ENCODE assay signal across 9 mouse cellular contexts in the genomic region with DNA sequence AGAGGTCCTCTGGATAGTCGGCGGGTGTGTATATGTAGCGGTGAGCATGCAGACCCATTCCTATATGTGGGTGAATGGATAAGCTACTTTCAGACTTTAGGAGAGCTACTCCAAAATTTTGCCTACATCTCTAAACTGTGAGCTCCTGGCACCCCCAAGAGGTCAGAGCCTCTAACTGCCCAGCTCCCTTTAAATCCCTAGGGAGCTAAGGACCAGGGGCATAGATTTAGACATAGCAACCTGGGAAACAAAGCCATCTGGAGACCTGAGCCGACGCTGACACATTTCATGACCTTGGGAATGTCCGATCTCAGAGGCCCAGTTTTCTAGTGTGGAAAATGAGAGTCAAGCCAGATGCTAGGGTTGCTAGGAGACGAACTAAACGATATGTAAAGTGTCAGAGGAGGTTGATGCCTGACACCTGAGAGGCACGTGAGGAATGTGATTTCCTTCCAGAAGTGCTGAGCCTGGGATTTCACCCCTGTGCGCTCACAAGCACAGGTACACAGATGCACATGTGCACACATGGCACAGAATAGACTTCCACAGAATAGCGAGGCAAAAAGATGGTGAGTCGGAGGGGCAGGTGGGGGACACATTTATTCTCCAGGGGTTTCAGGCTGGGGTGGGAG. TPM values are rescaled to one million over a fixed set of nuclear protein-coding genes. Genes with fewer than 3 reads are reported as not detected.
DNase-seq lines count a peak whose midpoint lies in the region; ATAC-seq and TF ChIP-seq lines count a peak whose summit lies in the region.
"Had no signal": no experiment of that assay in that cellular context is flagged by ENCODE, and none has a peak within 500 bp of the region (broad histone marks: within the 10 kb centered on the region; RNA-seq: fewer than 3 reads in every experiment).

No protein-coding gene starts in this region.

- no peaks in the 10 kb centered on the region for H3K4me1 ChIP-seq in heart, postnatal 0 days (ENCODE audit: control insufficient read depth, insufficient read depth)

- H3K9me3 ChIP-seq in heart, postnatal 0 days (replicated peaks; ENCODE audit: control insufficient read depth, low read length): no peaks in the 10 kb centered on the region
- H3K9me3 ChIP-seq: neural tube, embryonic 12.5 days had no signal

- no peak for TF ChIP-seq EP300 in heart, postnatal 0 days (IDR thresholded peaks at IDR 0.05; ENCODE audit: low read depth)

- peak; percentile 79 for ATAC-seq in heart, postnatal 0 days (ENCODE audit: insufficient read depth, low read depth)
- no peak for ATAC-seq in inflammation-experienced regulatory T-cells, adult 6 months

- H3K4me2 ChIP-seq in heart, postnatal 0 days (ENCODE audit: low read depth, low read length): no peak overlapping the region
- H3K4me2 ChIP-seq: neural tube, embryonic 12.5 days had no signal

- TF ChIP-seq CTCF in heart, postnatal 0 days (IDR thresholded peaks at IDR 0.05; ENCODE audit: low read depth): peak; percentile 72

- H3K36me3 ChIP-seq in heart, postnatal 0 days (replicated peaks; ENCODE audit: control insufficient read depth, insufficient read depth, low read length): no peaks in the 10 kb centered on the region
- H3K36me3 ChIP-seq: neural tube, embryonic 12.5 days had no signal

- H3K9ac ChIP-seq in heart, postnatal 0 days (replicated peaks; ENCODE audit: low read depth, low read length): no peak overlapping the region
- H3K9ac ChIP-seq: neural tube, embryonic 12.5 days had no signal

- peak; percentile 49 for DNase-seq in adrenal gland, adult 2 months
- no peak for DNase-seq in adrenal gland, adult 8-10 months
- DNase-seq in thymus, postnatal 25 days: peak; percentile 20
- DNase-seq in thymus, postnatal 14 days: no peak
- DNase-seq in heart, postnatal 0 days (ENCODE audit: low spot score): peak; percentile 75
- peak; percentile 56 to 57 for DNase-seq in kidney, postnatal 25 days
- peak; percentile 65 for DNase-seq in lung, postnatal 25 days (ENCODE audit: low spot score)

- H3K4me3 ChIP-seq in heart, postnatal 0 days (ENCODE audit: low read depth, low read length): no peak overlapping the region
- H3K4me3 ChIP-seq: neural tube, embryonic 12.5 days had no signal

- no peak overlapping the region for H3K27ac ChIP-seq in heart, postnatal 0 days (ENCODE audit: low read depth)
- H3K27ac ChIP-seq: neural tube, embryonic 12.5 days had no signal

- 25% methylated on average over 12 of the region's 12 CpGs for WGBS in heart, postnatal 0 days

- no peaks in the 10 kb centered on the region for H3K27me3 ChIP-seq in heart, postnatal 0 days (ENCODE audit: control insufficient read depth, insufficient read depth, low read length)
- H3K27me3 ChIP-seq: neural tube, embryonic 12.5 days had no signal

RNA-seq across cellular contexts. Expression of a gene that starts 5.4 kb away (rescaled TPM):
- total RNA-seq in adrenal gland, adult 2 months (2021): not detected
- not detected in 2 replicates for polyA plus RNA-seq in adrenal gland, adult 2 months (2012; rRNA removed)
- not detected for total RNA-seq in adrenal gland, adult 8-10 months (2022)
- total RNA-seq in heart, postnatal 0 days (2014; rRNA removed; ENCODE audit: low replicate concordance): not detected in 2 replicates
- polyA plus RNA-seq in heart, postnatal 0 days (2015; fragmentation: Nextera tagmentation; extraction: Ambion mirVana): not detected in 2 replicates
- polyA plus RNA-seq in inflammation-experienced regulatory T-cells, adult 6 months (2017; shearing (Covaris generic)): not detected
- polyA plus RNA-seq: neural tube, embryonic 12.5 days had no signal

RNA-seq across cellular contexts. Expression of a gene that starts 14.2 kb away (rescaled TPM):
- total RNA-seq in adrenal gland, adult 2 months (2021): not detected
- not detected in 2 replicates for polyA plus RNA-seq in adrenal gland, adult 2 months (2012; rRNA removed)
- not detected for total RNA-seq in adrenal gland, adult 8-10 months (2022)
- not detected in 2 replicates for total RNA-seq in heart, postnatal 0 days (2014; rRNA removed; ENCODE audit: low replicate concordance)
- 0.18 and 0.22 TPM in 2 replicates for polyA plus RNA-seq in heart, postnatal 0 days (2015; fragmentation: Nextera tagmentation; extraction: Ambion mirVana)
- not detected for polyA plus RNA-seq in inflammation-experienced regulatory T-cells, adult 6 months (2017; shearing (Covaris generic))

RNA-seq across cellular contexts. Expression of a gene that starts 31.0 kb away (rescaled TPM):
- 10 to 100 TPM; 23.5 to 33.1 TPM for total RNA-seq in adrenal gland, adult 2 months (2021)
- 22.5 and 39.1 TPM in 2 replicates for polyA plus RNA-seq in adrenal gland, adult 2 months (2012; rRNA removed)
- 10 to 100 TPM; 22.1 to 55.7 (median 44.6) TPM for total RNA-seq in adrenal gland, adult 8-10 months (2022)
- total RNA-seq in heart, postnatal 0 days (2014; rRNA removed; ENCODE audit: low replicate concordance): 4.6 and 9.4 TPM in 2 replicates
- 6.4 and 8.3 TPM in 2 replicates for polyA plus RNA-seq in heart, postnatal 0 days (2015; fragmentation: Nextera tagmentation; extraction: Ambion mirVana)
- polyA plus RNA-seq in inflammation-experienced regulatory T-cells, adult 6 months (2017; shearing (Covaris generic)): 10 to 100 TPM in 2 of 3 experiments, 1 to 10 TPM in 1; 6.3 to 17.2 (median 12.0) TPM

RNA-seq across cellular contexts. Expression of a gene that starts 45.6 kb away (rescaled TPM):
- total RNA-seq in adrenal gland, adult 2 months (2021): not detected
- 0.06 TPM in 1 of 2 replicates, not detected in the other for polyA plus RNA-seq in adrenal gland, adult 2 months (2012; rRNA removed)
- not detected for total RNA-seq in adrenal gland, adult 8-10 months (2022)
- 0.12 and 10.2 TPM in 2 replicates for total RNA-seq in heart, postnatal 0 days (2014; rRNA removed; ENCODE audit: low replicate concordance)
- 0.18 TPM in 1 of 2 replicates, not detected in the other for polyA plus RNA-seq in heart, postnatal 0 days (2015; fragmentation: Nextera tagmentation; extraction: Ambion mirVana)
- polyA plus RNA-seq in inflammation-experienced regulatory T-cells, adult 6 months (2017; shearing (Covaris generic)): not detected

Comparison
In these comparisons a context has a peak if more than half of its experiments do, and no peak if none do; other contexts are left out.
1. DNase-seq: peak in adrenal gland, adult 2 months (single experiment), thymus, postnatal 25 days (single experiment), heart, postnatal 0 days (single experiment), kidney, postnatal 25 days (2 of 2) and lung, postnatal 25 days (single experiment); none in adrenal gland, adult 8-10 months (single experiment) and thymus, postnatal 14 days (single experiment).